Mouse (Mus musculus): ENCODE results near the gene Adgrg6.

- TF ChIP-seq CTCF (IDR thresholded peaks at IDR 0.05; ENCODE audit: low read depth, low read length) = no peak
- TF ChIP-seq POLR2A (IDR thresholded peaks at IDR 0.05; ENCODE audit: extremely low read depth, insufficient read depth, low read length) = no peak
Observed at GRCm38 (mm10) chr10:14574255-14574654, 28.8 kb upstream of the Adgrg6 start.

All from liver, adult 2 months (tissue).